Mouse (Mus musculus) thymus, adult 2 months (tissue): ENCODE results near the gene Gpc6. TPM values are rescaled to one million over a fixed set of nuclear protein-coding genes. Genes with fewer than 3 reads are reported as not detected.

Experiments
- DNase-seq: peaks from one replicate; pipeline ENCODE4 v3.0.0; 2021
- H3K27ac ChIP-seq: fragments of 200-500 bp; 2 replicates; pipeline ENCODE4 v1.5.1; 2012; ENCODE audit warnings: low read length, control low read depth; ENCODE audit not compliant: control insufficient read depth, insufficient read depth
- H3K27me3 ChIP-seq: fragments of 200-500 bp; 2 replicates; pipeline ENCODE4 v1.6.1; 2012; ENCODE audit warnings: mild to moderate bottlenecking, low read length, moderate library complexity, mixed read lengths; ENCODE audit not compliant: control insufficient read depth, insufficient read depth
- H3K36me3 ChIP-seq: fragments of 200-500 bp; 2 replicates; pipeline ENCODE4 v1.6.1; 2012; ENCODE audit warnings: mild to moderate bottlenecking, low read length, moderate library complexity; ENCODE audit not compliant: control insufficient read depth, insufficient read depth
- H3K4me1 ChIP-seq: fragments of 200-500 bp; replicated peaks from 2 replicates; pipeline ENCODE4 v1.6.1; 2012; ENCODE audit warnings: low read length; ENCODE audit not compliant: control insufficient read depth, insufficient read depth
- H3K4me3 ChIP-seq: fragments of 200-500 bp; 2 replicates; pipeline ENCODE4 v1.5.1; 2012; ENCODE audit warnings: mild to moderate bottlenecking, low read length, control low read depth, moderate library complexity; ENCODE audit not compliant: control insufficient read depth, insufficient read depth
- CTCF ChIP-seq: fragments of 200-500 bp; IDR thresholded peaks from 2 replicates; pipeline ENCODE4 v1.5.1; 2012; ENCODE audit warnings: mild to moderate bottlenecking, control low read depth, low read length, moderate library complexity, borderline replicate concordance; ENCODE audit not compliant: control insufficient read depth, poor library complexity, insufficient read depth; ENCODE audit errors: extremely low read depth
- POLR2A ChIP-seq: fragments of 200-500 bp; IDR thresholded peaks from 2 replicates; pipeline ENCODE4 v1.6.1; 2012; ENCODE audit warnings: mild to moderate bottlenecking, low read length, control low read depth, moderate library complexity; ENCODE audit not compliant: control insufficient read depth, poor library complexity, insufficient read depth; ENCODE audit errors: extremely low read depth
- WGBS: fragments of 180-500 bp; shearing (Covaris S2); methylation state at CpG from one replicate; pipeline ENCODE4 v1.1.7; 2018; 5-methylcytosine and 5-hydroxymethylcytosine counted together
- polyA plus RNA-seq: library from polyadenylated mRNA; depleted of rRNA; stranded (reverse); fragments of >200 nt; gene quantifications from 2 replicates; pipeline ENCODE4 v1.2.3, GENCODE M21; 2012

Gene Gpc6
- polyA plus RNA-seq, 1 experiment: 1.5 TPM

- DNase-seq: no peak
- H3K4me3 ChIP-seq: no peak overlapping the region
- no peak overlapping the region for H3K27ac ChIP-seq
- no peaks in the 10 kb centered on the region for H3K4me1 ChIP-seq
- 91% methylated on average over 4 of the region's 4 CpGs for WGBS
- H3K27me3 ChIP-seq: no peaks in the 10 kb centered on the region
- TF ChIP-seq CTCF (no peak), POLR2A (no peak)
- no peaks in the 10 kb centered on the region for H3K36me3 ChIP-seq
Measured at GRCm38 (mm10) chr14:117683149-117683548, 758.0 kb downstream of the Gpc6 start.

- Histone ChIP-seq H3K4me3 (no peak overlapping the region), H3K36me3 (no peaks in the 10 kb centered on the region), H3K27ac (no peak overlapping the region), H3K27me3 (no peaks in the 10 kb centered on the region), H3K4me1 (no peaks in the 10 kb centered on the region)
- TF ChIP-seq POLR2A: no peak
- no peak for TF ChIP-seq CTCF
- DNase-seq: no peak
- 85% methylated on average over 6 of the region's 6 CpGs for WGBS
Measured at GRCm38 (mm10) chr14:117689848-117690247, 764.7 kb downstream of the Gpc6 start.

- Histone ChIP-seq H3K36me3 (no peaks in the 10 kb centered on the region), H3K4me3 (no peak overlapping the region), H3K27ac (no peak overlapping the region), H3K27me3 (no peaks in the 10 kb centered on the region), H3K4me1 (no peaks in the 10 kb centered on the region)
- TF ChIP-seq CTCF (no peak), POLR2A (no peak)
- 97% methylated on average over 8 of the region's 8 CpGs for WGBS
- DNase-seq: no peak
Measured at GRCm38 (mm10) chr14:117695565-117695964, 770.5 kb downstream of the Gpc6 start.

GRCm38 (mm10) chr14:117700670-117701280, 775.7 kb downstream of the Gpc6 start:
- TF ChIP-seq POLR2A: no peak
- TF ChIP-seq CTCF: no peak
- no peak overlapping the region for H3K4me3 ChIP-seq
- no peaks in the 10 kb centered on the region for H3K4me1 ChIP-seq
- 93% methylated on average over 10 of the region's 10 CpGs for WGBS
- H3K27me3 ChIP-seq: no peaks in the 10 kb centered on the region
- no peak for DNase-seq
- no peaks in the 10 kb centered on the region for H3K36me3 ChIP-seq
- no peak overlapping the region for H3K27ac ChIP-seq

GRCm38 (mm10) chr14:117708817-117709216, 783.7 kb downstream of the Gpc6 start:
- no peak overlapping the region for H3K27ac ChIP-seq
- H3K36me3 ChIP-seq: no peaks in the 10 kb centered on the region
- WGBS: 97% methylated on average over 3 of the region's 3 CpGs
- no peak for DNase-seq
- no peaks in the 10 kb centered on the region for H3K4me1 ChIP-seq
- no peak for TF ChIP-seq CTCF
- no peak for TF ChIP-seq POLR2A
- no peak overlapping the region for H3K4me3 ChIP-seq
- H3K27me3 ChIP-seq: no peaks in the 10 kb centered on the region

- Histone ChIP-seq H3K36me3 (no peaks in the 10 kb centered on the region), H3K27me3 (no peaks in the 10 kb centered on the region), H3K4me1 (no peaks in the 10 kb centered on the region), H3K4me3 (no peak overlapping the region), H3K27ac (no peak overlapping the region)
- 29% methylated on average over 10 of the region's 10 CpGs for WGBS
- TF ChIP-seq POLR2A (no peak), CTCF (no peak)
- DNase-seq: no peak
Measured at GRCm38 (mm10) chr14:117710463-117710911, 785.4 kb downstream of the Gpc6 start.

GRCm38 (mm10) chr14:117712311-117712710, 787.2 kb downstream of the Gpc6 start:
- Histone ChIP-seq H3K36me3 (no peaks in the 10 kb centered on the region), H3K27ac (no peak overlapping the region), H3K27me3 (no peaks in the 10 kb centered on the region), H3K4me3 (no peak overlapping the region), H3K4me1 (no peaks in the 10 kb centered on the region)
- no peak for TF ChIP-seq CTCF
- no peak for TF ChIP-seq POLR2A
- no peak for DNase-seq
- WGBS: 93% methylated on average over 7 of the region's 7 CpGs
